Mouse (Mus musculus): ENCODE data around the gene Zfand5.
"Not testable (repeated sequence)": the region's sequence is repeated elsewhere in the genome, so short reads cannot be mapped to it uniquely, and the experiment has no call there.

Gene Zfand5

GRCm38 (mm10) chr19:21271741-21272654 lies at the start of gene Zfand5:
Gene Zfand5, plus strand, starts transcription at chr19:21272278.
- peak; percentile 96 to 99 for DNase-seq (ENCODE audit: low spot score in 2 of 2)

- peak; percentile 46 to 54 for DNase-seq (ENCODE audit: low spot score in 2 of 2)
Observed at GRCm38 (mm10) chr19:21227131-21227530, 44.9 kb upstream of the Zfand5 start.

GRCm38 (mm10) chr19:21227754-21228153 lies 44.3 kb upstream of the Zfand5 start:
- peak in 1 of 2 experiments; percentile 5 for DNase-seq (ENCODE audit: low spot score in 2 of 2)

- DNase-seq (ENCODE audit: low spot score in 2 of 2), result not testable (repeated sequence)
Observed at GRCm38 (mm10) chr19:21248730-21249129, 23.3 kb upstream of the Zfand5 start.

- DNase-seq (ENCODE audit: low spot score in 2 of 2), result no peak
Observed at GRCm38 (mm10) chr19:21253846-21254245, 18.2 kb upstream of the Zfand5 start.

GRCm38 (mm10) chr19:21255920-21256319 lies 16.2 kb upstream of the Zfand5 start:
- no peak for DNase-seq (ENCODE audit: low spot score in 2 of 2)

GRCm38 (mm10) chr19:21259453-21259852 lies 12.6 kb upstream of the Zfand5 start:
- DNase-seq (ENCODE audit: low spot score in 2 of 2), result no peak

GRCm38 (mm10) chr19:21260280-21260679 lies 11.8 kb upstream of the Zfand5 start:
- DNase-seq (ENCODE audit: low spot score in 2 of 2), result no peak

- DNase-seq (ENCODE audit: low spot score in 2 of 2), result peak in 1 of 2 experiments; percentile 6
Observed at GRCm38 (mm10) chr19:21271186-21271585, 892 bp upstream of the Zfand5 start.

- DNase-seq (ENCODE audit: low spot score in 2 of 2), result peak; percentile 68 to 71
Observed at GRCm38 (mm10) chr19:21272655-21273284, 692 bp downstream of the Zfand5 start.

GRCm38 (mm10) chr19:21273440-21273839 lies 1.4 kb downstream of the Zfand5 start:
- DNase-seq (ENCODE audit: low spot score in 2 of 2), result no peak

GRCm38 (mm10) chr19:21274181-21274591 lies 2.1 kb downstream of the Zfand5 start:
- peak; percentile 47 to 76 for DNase-seq (ENCODE audit: low spot score in 2 of 2)

GRCm38 (mm10) chr19:21274714-21275113 lies 2.6 kb downstream of the Zfand5 start:
- no peak for DNase-seq (ENCODE audit: low spot score in 2 of 2)

- no peak for DNase-seq (ENCODE audit: low spot score in 2 of 2)
Observed at GRCm38 (mm10) chr19:21276317-21276716, 4.2 kb downstream of the Zfand5 start.

GRCm38 (mm10) chr19:21286421-21287097 lies 14.5 kb downstream of the Zfand5 start:
- no peak for DNase-seq (ENCODE audit: low spot score in 2 of 2)

- DNase-seq (ENCODE audit: low spot score in 2 of 2), result no peak
Observed at GRCm38 (mm10) chr19:21297411-21297810, 25.3 kb downstream of the Zfand5 start.

- DNase-seq (ENCODE audit: low spot score in 2 of 2), result no peak
Observed at GRCm38 (mm10) chr19:21301787-21302186, 29.7 kb downstream of the Zfand5 start.

- no peak for DNase-seq (ENCODE audit: low spot score in 2 of 2)
Observed at GRCm38 (mm10) chr19:21307755-21308154, 35.7 kb downstream of the Zfand5 start.

GRCm38 (mm10) chr19:21310364-21310763 lies 38.3 kb downstream of the Zfand5 start:
- DNase-seq (ENCODE audit: low spot score in 2 of 2), result not testable (repeated sequence)

GRCm38 (mm10) chr19:21315701-21316100 lies 43.6 kb downstream of the Zfand5 start:
- DNase-seq (ENCODE audit: low spot score in 2 of 2), result no peak

- DNase-seq (ENCODE audit: low spot score in 2 of 2), result no peak
Observed at GRCm38 (mm10) chr19:21319618-21320017, 47.5 kb downstream of the Zfand5 start.

GRCm38 (mm10) chr19:21325333-21325732 lies 53.3 kb downstream of the Zfand5 start:
- DNase-seq (ENCODE audit: low spot score in 2 of 2), result no peak

All from frontal cortex, postnatal 36 days (tissue).